Mouse (Mus musculus) monocyte, adult 5-6 weeks (primary cell): ENCODE data around the gene Zfp819. TPM values are rescaled to one million over a fixed set of nuclear protein-coding genes. Genes with fewer than 3 reads are reported as not detected.
"Not testable (repeated sequence)": the region's sequence is repeated elsewhere in the genome, so short reads cannot be mapped to it uniquely, and the experiment has no call there.

Experiments
- ATAC-seq: fragments of 153-309, 156-312 bp; replicated peaks from 2 replicates; pipeline ENCODE4 v1.8.0; 2017; ENCODE audit warnings: mild to moderate bottlenecking; ENCODE audit not compliant: low TSS enrichment, insufficient number of reproducible peaks, severe bottlenecking, poor library complexity, low FRiP score
- total RNA-seq: library from RNA; stranded (forward); fragments of 200-1000, 200-491, 200-594 nt; gene quantifications from 3 replicates; pipeline ENCODE4 v1.2.3, GENCODE M21; 2017

The Zfp819 gene
- total RNA-seq, 1 experiment from 2014 or later: not detected

DNA sequence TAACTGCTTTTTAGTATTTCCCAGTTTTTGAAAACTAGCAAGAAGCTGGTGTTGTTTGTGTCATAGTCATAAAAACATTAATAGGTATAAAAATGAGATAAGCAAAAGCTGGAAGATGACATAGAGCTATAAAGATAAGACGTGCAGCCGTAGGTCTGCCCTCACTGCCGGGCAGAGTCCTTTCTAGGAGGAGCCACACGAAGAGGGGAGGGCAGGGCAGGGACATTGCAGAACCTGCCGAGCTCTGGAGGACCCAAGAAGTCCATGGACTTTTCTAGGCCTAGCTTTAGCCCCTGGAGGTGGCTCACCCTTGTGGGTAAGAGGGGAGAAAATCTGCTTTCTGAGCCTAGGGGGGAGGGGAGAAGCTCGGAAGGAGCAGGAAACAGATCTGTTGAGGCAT, 27.5 kb downstream of the Zfp819 start, which contains the start of gene Ceacam18:
Gene Ceacam18 (plus strand): TSS at position 208 of the 400 bp plus-strand sequence.
- no peak for ATAC-seq

DNA sequence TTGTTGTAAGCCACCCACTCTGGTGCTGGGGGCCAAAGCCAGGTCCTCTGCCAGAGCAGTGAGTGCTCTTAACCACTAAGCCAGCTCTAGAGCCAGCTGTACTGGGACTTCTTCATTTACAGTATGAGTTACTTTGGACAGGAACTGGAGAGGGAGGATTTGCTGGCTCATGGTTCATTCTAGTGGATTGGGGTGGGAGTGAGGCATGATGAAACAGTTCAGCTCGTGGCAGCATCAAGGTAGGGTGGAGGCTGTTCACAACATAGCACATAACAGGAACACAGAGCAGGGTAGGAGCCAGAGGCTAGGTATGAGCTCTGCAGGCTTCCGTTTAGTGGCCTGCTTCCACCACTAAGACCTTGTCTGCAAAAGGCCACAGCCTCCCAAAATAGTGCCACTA, 29.2 kb downstream of the Zfp819 start:
- ATAC-seq: peak; percentile 80

DNA sequence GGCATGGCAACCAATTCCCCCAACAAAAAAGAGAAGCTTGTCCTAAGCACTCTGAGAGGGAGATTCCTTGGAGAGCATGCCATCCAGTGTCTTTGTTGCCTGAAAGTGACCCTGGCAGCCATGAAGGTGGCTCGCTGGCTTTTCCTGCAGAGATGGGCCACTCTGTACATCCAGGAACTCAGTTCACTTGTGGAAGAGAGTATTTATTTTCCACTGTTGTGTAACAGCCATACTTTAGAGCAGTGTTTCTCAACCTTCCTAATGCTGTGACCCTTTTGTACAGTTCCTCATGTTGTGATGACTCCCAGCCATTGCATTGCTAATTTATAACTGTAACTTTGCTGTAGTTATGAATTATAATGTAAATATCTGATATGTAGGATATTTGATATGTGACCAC, 30.1 kb downstream of the Zfp819 start:
- 0 out of 2 replicates have a peak, but pooled peaks have one; percentile 51 for ATAC-seq

DNA sequence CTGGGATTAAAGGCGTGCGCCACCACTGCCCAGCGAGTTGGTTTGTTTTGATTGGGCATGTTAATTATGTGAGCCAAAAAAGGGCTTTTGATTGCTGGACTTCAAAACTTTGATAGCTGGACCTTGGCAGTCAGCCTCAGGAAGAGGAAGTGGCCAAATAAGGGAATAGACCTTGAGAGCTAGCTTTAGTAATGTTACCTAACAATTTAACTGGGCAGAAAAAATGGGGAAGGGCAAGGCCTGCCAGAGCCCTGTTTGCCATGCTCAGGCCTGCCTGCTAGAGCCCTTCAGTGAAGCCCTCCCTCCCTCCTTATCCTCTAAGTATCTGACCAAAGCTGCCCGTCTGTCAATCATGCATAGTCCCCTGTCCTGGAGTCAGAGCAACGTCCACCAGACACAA, 35.6 kb downstream of the Zfp819 start:
- ATAC-seq: peak; percentile 74

DNA sequence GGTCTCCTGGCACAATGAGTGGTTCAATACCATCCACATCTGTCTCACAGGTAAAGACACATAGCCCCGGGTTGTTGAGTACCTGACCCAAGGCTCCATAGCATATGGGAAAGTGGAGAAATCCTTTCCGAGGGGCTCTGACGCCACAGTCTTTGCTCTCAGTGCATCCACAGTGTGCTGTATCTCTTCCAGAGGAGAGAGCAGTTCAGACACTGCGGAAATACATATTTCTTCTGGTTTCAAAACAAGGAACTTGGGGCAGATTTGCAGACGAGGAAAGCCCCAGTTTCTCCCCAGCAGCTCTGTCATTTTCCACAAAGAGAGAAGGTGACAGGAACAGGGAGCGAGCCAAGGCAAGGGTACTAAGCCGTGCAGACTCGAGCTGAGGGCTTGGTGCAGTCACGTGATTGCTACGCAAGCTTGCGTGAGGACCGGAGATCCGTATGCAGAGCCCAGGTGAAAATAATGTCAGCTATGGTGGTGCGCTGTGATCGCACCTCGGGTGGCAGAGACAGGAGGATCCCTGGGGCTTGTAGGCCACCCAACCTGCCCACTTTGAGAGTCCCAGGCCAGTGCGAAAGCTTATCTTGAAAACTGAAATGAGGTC, 36.2 kb downstream of the Zfp819 start:
- ATAC-seq: peak; percentile 32; the same call in 1 of the 2 replicates

DNA sequence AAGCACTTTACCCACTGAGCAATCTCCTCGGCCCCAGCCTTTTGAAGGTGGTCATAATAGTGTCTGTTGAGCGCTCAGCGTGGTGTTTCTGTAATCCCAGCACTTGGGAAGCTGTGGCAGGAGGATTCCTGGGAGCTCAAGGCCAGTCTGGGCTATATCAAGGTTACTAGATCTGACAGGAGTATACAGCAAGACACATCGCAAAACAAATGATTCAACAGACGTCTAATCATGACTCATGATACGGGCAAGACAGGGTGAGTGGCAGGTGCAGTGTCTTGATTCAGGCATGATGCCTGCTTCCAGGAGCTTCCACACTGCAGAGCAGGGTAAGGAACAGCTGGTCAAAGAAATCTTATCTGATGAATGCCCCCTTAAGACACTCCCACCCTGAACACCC, 45.7 kb downstream of the Zfp819 start:
- ATAC-seq: no peak

DNA sequence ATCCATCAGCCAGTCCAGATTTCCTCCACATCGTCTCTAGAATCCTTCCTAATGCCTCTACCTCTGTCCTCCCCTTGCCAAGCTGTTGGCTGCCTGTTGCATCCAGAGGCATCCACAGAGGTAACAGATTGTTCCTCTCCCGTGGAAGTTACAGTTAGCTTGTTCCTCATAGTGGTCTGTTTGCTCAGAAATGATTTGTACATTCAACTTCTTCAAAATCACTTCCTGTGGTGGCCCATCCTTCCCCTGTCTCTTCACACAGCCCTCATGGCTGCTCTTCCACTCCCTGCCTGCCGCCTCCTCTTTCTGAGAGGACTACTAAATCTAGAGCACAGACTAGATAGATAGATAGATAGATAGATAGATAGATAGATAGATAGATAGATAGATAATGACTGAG, 47.5 kb downstream of the Zfp819 start:
- ATAC-seq: peak; percentile 96

DNA sequence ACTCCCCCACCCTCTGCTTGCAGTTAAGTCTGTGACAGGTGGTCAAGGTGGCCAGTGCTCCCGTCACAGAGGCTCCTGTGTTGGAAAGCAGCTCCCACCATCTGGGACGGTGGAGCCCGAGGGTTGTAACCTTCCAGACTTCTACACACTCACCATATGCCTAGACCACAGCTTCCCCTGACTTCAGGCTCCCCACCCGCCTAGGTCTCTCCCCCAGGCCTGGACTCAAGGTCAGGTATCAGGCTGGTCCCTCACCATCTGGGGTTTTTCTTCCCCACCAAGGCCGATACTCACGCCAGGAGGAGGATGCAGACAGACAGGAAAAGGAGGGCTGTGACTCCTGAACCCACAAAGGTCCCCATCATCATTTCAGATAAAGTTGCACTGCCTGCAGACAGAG, 49.3 kb downstream of the Zfp819 start:
- ATAC-seq: no peak

DNA sequence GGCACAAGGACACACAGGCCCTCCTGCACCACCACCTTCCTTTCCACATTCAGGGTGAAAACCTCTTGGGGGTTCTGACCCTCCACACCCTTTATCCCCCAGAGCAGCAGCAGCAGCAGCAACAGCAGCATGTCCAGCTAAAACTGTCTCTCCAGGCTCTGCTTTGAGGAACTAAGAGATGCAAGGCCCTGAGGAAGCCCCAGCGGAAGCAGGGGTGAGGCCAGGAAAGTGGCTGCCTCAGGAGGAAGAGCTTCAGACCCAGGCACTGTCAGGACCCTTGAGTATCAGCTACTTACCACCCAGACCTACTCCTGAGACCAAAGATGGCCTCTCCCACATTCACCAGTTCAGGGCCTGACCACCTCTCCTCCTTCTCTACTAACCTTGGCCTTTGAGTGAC, 53.0 kb downstream of the Zfp819 start, which contains the start of gene Siglece:
Gene Siglece (minus strand): TSS at position 160 of the 400 bp plus-strand sequence.
- ATAC-seq: peak; percentile 41; the same call in 1 of the 2 replicates

DNA sequence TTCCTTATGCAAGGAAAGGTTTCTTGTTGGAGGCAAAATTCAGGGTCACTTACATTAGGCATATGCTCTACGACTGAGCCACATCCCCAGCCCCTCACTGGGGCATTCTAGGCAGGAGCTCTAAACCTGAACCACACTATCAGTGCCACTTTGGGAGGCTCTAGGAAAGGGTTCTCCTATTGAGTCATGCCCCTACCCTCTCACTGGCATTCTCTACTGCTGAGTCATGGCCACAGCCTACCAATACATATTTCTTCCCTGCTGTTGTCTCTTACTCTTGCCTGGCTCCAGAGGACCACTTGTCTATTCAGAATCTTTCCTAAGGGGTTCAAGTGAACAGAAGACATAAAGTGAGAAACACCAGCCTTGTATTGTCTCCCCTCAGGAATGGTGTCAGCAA, 55.8 kb downstream of the Zfp819 start:
- ATAC-seq: no peak

DNA sequence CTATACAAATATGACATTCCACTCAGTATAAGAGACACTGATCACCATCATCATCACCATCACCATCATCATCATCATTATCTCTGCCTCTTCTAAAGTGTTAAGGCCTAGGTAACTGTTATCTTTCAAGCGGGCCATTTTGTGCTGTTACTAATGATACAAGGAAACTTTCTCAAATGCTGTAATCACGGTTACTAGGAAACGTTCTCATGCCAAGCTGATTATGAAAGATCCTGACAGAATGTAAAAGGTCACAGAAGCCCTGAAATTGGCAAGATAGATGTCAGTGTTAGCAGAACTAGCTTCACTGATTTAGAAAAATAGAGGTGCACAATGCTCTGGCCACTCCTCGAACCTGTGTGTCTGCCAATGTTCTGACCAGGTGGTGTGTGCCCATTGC, 60.3 kb downstream of the Zfp819 start:
- ATAC-seq: not testable (repeated sequence)

Other genes with a start within 250 kb of the Zfp819 start
- gene Siglecg, start 199.0 kb upstream of the Zfp819 start, total RNA-seq: 14.3 to 27.1 TPM (median 21.6 TPM) in 3 replicates
- gene Lim2, start 179.5 kb upstream of the Zfp819 start, total RNA-seq: 0.49 TPM in 1 of 3 replicates, not detected in the others
- 289 to 1,005 TPM (median 345 TPM) in 3 replicates for gene Nkg7, start 170.1 kb upstream of the Zfp819 start, total RNA-seq
- 3.2 TPM in 1 of 3 replicates, not detected in the others for gene Cldnd2, start 166.4 kb upstream of the Zfp819 start, total RNA-seq
- 178 to 222 TPM (median 221 TPM) in 3 replicates for gene Etfb, start 163.1 kb upstream of the Zfp819 start, total RNA-seq
- not detected in 3 replicates for gene Gm45233, start 163.0 kb upstream of the Zfp819 start, total RNA-seq
- gene Vsig10l, start 144.0 kb upstream of the Zfp819 start, total RNA-seq: 1.2 to 6.7 TPM (median 2.9 TPM) in 3 replicates
- gene Iglon5, start 117.1 kb upstream of the Zfp819 start, total RNA-seq: not detected in 3 replicates
- gene 4931406B18Rik, start 101.2 kb upstream of the Zfp819 start, total RNA-seq: not detected in 3 replicates
- gene Cd33, start 62.7 kb upstream of the Zfp819 start, total RNA-seq: 2.6 to 12.3 TPM (median 6.2 TPM) in 3 replicates
- gene Zfp658, start 44.9 kb upstream of the Zfp819 start, total RNA-seq: 2.2 to 8.1 TPM (median 3.0 TPM) in 3 replicates
- 4.9 to 7.5 TPM (median 6.8 TPM) in 3 replicates for gene Zfp719, start 27.6 kb upstream of the Zfp819 start, total RNA-seq
- not detected in 3 replicates for gene Ceacam18, start 27.5 kb downstream of the Zfp819 start, total RNA-seq
- gene Siglece, start 53.0 kb downstream of the Zfp819 start, total RNA-seq: 5.3 to 8.1 TPM (median 5.7 TPM) in 3 replicates
- 3.4 to 6.1 TPM (median 5.4 TPM) in 3 replicates for gene Ctu1, start 64.8 kb downstream of the Zfp819 start, total RNA-seq
- gene Klk14, start 83.2 kb downstream of the Zfp819 start, total RNA-seq: not detected in 3 replicates
- gene Klk13, start 105.4 kb downstream of the Zfp819 start, total RNA-seq: not detected in 3 replicates
- gene Klk12, start 161.7 kb downstream of the Zfp819 start, total RNA-seq: not detected in 3 replicates
- not detected in 3 replicates for gene Klk11, start 167.4 kb downstream of the Zfp819 start, total RNA-seq
- gene Klk10, start 173.9 kb downstream of the Zfp819 start, total RNA-seq: not detected in 3 replicates
- not detected in 3 replicates for gene Klk9, start 184.7 kb downstream of the Zfp819 start, total RNA-seq
- 4.4 to 5.0 TPM in 2 of 3 replicates, not detected in the other for gene Klk8, start 190.4 kb downstream of the Zfp819 start, total RNA-seq
- gene Klk7, start 204.1 kb downstream of the Zfp819 start, total RNA-seq: not detected in 3 replicates
- gene Klk6, start 217.3 kb downstream of the Zfp819 start, total RNA-seq: not detected in 3 replicates
- not detected in 3 replicates for gene Klk5, start 234.8 kb downstream of the Zfp819 start, total RNA-seq